In genomic region chr5:124432398-124433012, GRCm38 (mm10) we compare ENCODE assay signal across 9 mouse cellular contexts. TPM values are rescaled to one million over a fixed set of nuclear protein-coding genes. Genes with fewer than 3 reads are reported as not detected.
DNase-seq lines count a peak whose midpoint lies in the region; ATAC-seq lines count a peak whose summit lies in the region.
"Had no signal": no experiment of that assay in that cellular context is flagged by ENCODE, and none has a peak within 500 bp of the region (broad histone marks: within the 10 kb centered on the region; RNA-seq: fewer than 3 reads in every experiment).

No protein-coding gene starts in this region.

- peak; percentile 18 for DNase-seq in ovary, postnatal 10 days (ENCODE audit: low spot score)
- no peak for DNase-seq in ovary, adult 18-20 months (ENCODE audit: low spot score)
- DNase-seq in cerebellum, postnatal 36 days = peak; percentile 70 to 83
- DNase-seq in kidney, adult 18-20 months = peak; percentile 80
- DNase-seq in limb, embryonic 10.5 days (ENCODE audit: low spot score) = peak; percentile 44
- peak; percentile 69 for DNase-seq in mesoderm, embryonic 11.5 days (ENCODE audit: low read depth, low spot score)
- DNase-seq in spleen, postnatal 36 days (ENCODE audit: low spot score in 2 of 2) = peak; percentile 53 to 68

- ATAC-seq in granulocyte monocyte progenitor cell, adult 5-6 weeks (replicated peaks; ENCODE audit: poor library complexity, severe bottlenecking) = peak; percentile 96

- H3K9me3 ChIP-seq in limb, embryonic 10.5 days (replicated peaks) = no peaks in the 10 kb centered on the region

- no peaks in the 10 kb centered on the region for H3K36me3 ChIP-seq in limb, embryonic 10.5 days

- H3K4me1 ChIP-seq in limb, embryonic 10.5 days = no peaks in the 10 kb centered on the region

- no peaks in the 10 kb centered on the region for H3K27me3 ChIP-seq in limb, embryonic 10.5 days (ENCODE audit: low read depth, poor library complexity, severe bottlenecking)

- no peak overlapping the region for H3K27ac ChIP-seq in limb, embryonic 10.5 days
- H3K27ac ChIP-seq: macrophage had no signal

- H3K4me3 ChIP-seq in limb, embryonic 10.5 days = no peak overlapping the region

RNA-seq across cellular contexts. Expression of gene Sbno1, which starts 6.7 kb away (rescaled TPM):
- total RNA-seq in granulocyte monocyte progenitor cell, adult 5-6 weeks (2014; fragmentation: Nextera tagmentation) = 130 and 135 TPM in 2 replicates
- total RNA-seq in granulocyte monocyte progenitor cell, adult 5-6 weeks (2017) = 167 and 174 TPM in 2 replicates
- polyA plus RNA-seq in limb, embryonic 10.5 days (2016; fragmentation: Nextera tagmentation; extraction: Ambion mirVana) = 82.8 and 93.6 TPM in 2 replicates

RNA-seq across cellular contexts. Expression of gene Kmt5a, which starts 7.2 kb away (rescaled TPM):
- total RNA-seq in granulocyte monocyte progenitor cell, adult 5-6 weeks (2014; fragmentation: Nextera tagmentation) = 210 and 216 TPM in 2 replicates
- total RNA-seq in granulocyte monocyte progenitor cell, adult 5-6 weeks (2017) = 112 and 163 TPM in 2 replicates
- polyA plus RNA-seq in limb, embryonic 10.5 days (2016; fragmentation: Nextera tagmentation; extraction: Ambion mirVana) = 52.3 and 71.3 TPM in 2 replicates

RNA-seq across cellular contexts. Expression of gene Rilpl2, which starts 45.7 kb away (rescaled TPM):
- 51.9 and 68.3 TPM in 2 replicates for total RNA-seq in granulocyte monocyte progenitor cell, adult 5-6 weeks (2014; fragmentation: Nextera tagmentation)
- 40.5 and 61.8 TPM in 2 replicates for total RNA-seq in granulocyte monocyte progenitor cell, adult 5-6 weeks (2017)
- 26.8 and 31.1 TPM in 2 replicates for polyA plus RNA-seq in limb, embryonic 10.5 days (2016; fragmentation: Nextera tagmentation; extraction: Ambion mirVana)

RNA-seq across cellular contexts. Expression of gene Snrnp35, which starts 50.4 kb away (rescaled TPM):
- total RNA-seq in granulocyte monocyte progenitor cell, adult 5-6 weeks (2014; fragmentation: Nextera tagmentation) = 9.1 and 12.3 TPM in 2 replicates
- total RNA-seq in granulocyte monocyte progenitor cell, adult 5-6 weeks (2017) = 11.8 and 11.9 TPM in 2 replicates
- 30.8 and 32.2 TPM in 2 replicates for polyA plus RNA-seq in limb, embryonic 10.5 days (2016; fragmentation: Nextera tagmentation; extraction: Ambion mirVana)
